Mouse (Mus musculus): ENCODE measurements at regions not wholly inside any gene's neighbourhood (a gene's known extent, or its start where the extent isn't known, plus 50 kb on each side); places are given as distances from the start of the nearest gene placed in this dataset.

- no peak overlapping the region for H3K4me2 ChIP-seq (replicated peaks; ENCODE audit: low read depth, low read length)
- 90% methylated on average over 4 of the region's 4 CpGs for WGBS
Observed at GRCm38 (mm10) chr15:96928692-96929091, 127.1 kb downstream of the Slc38a4 start.

DNA sequence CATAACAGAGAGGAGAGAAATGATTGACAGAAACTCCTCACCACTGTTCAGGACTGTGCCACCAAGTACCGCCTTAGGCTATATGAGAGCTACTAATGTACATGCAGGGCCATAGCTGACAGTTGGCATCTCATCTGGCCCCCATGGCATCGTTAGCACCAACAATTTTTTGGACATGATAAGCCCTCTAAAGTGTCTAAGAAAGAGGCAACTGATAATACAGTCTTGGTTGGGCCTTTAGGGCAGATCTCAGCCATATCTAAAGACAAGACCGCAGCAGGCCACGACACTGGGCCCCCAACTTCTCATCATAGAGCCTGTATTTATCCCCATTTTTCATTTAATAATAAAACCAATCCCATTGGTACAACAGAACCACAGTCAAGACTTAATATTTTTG is 128.1 kb downstream of the Slc38a4 start:
- WGBS, result 93% methylated on average over 4 of the region's 4 CpGs
- Histone ChIP-seq H3K4me2 (replicated peaks; ENCODE audit: low read depth, low read length) (no peak overlapping the region), H3K4me3 (ENCODE audit: low read depth, low read length) (no peak overlapping the region), H3K27ac (ENCODE audit: low read depth, low read length) (no peak overlapping the region), H3K9me3 (ENCODE audit: control insufficient read depth, low read length) (no peaks in the 10 kb centered on the region), H3K4me1 (replicated peaks; ENCODE audit: control insufficient read depth, insufficient read depth, low read length) (no peaks in the 10 kb centered on the region), H3K9ac (ENCODE audit: low read depth, low read length) (no peak overlapping the region), H3K27me3 (ENCODE audit: control insufficient read depth, insufficient read depth, low read length) (no peaks in the 10 kb centered on the region), H3K36me3 (ENCODE audit: control insufficient read depth, insufficient read depth, low read length) (no peaks in the 10 kb centered on the region)
- DNase-seq (ENCODE audit: low spot score), result no peak
- ATAC-seq (ENCODE audit: low FRiP score), result no peak

More at GRCm38 (mm10) chr15:96928692-96929091, 127.1 kb downstream of the Slc38a4 start:
- Histone ChIP-seq H3K9ac (ENCODE audit: low read depth, low read length) (no peak overlapping the region), H3K9me3 (ENCODE audit: control insufficient read depth, low read length) (no peaks in the 10 kb centered on the region), H3K27me3 (ENCODE audit: control insufficient read depth, insufficient read depth, low read length) (no peaks in the 10 kb centered on the region), H3K4me3 (ENCODE audit: low read depth, low read length) (no peak overlapping the region), H3K27ac (ENCODE audit: low read depth, low read length) (no peak overlapping the region), H3K4me1 (replicated peaks; ENCODE audit: control insufficient read depth, insufficient read depth, low read length) (no peaks in the 10 kb centered on the region), H3K36me3 (ENCODE audit: control insufficient read depth, insufficient read depth, low read length) (no peaks in the 10 kb centered on the region)
- ATAC-seq (ENCODE audit: low FRiP score) (no peak), DNase-seq (ENCODE audit: low spot score) (no peak)

GRCm38 (mm10) chr15:96926660-96927059 is 129.1 kb downstream of the Slc38a4 start:
- H3K4me2 ChIP-seq (replicated peaks; ENCODE audit: low read depth, low read length), result no peak overlapping the region

GRCm38 (mm10) chr15:96916586-96916985 is 139.2 kb downstream of the Slc38a4 start:
- 90% methylated on average over 7 of the region's 7 CpGs for WGBS
- Histone ChIP-seq H3K9me3 (ENCODE audit: control insufficient read depth, low read length) (no peaks in the 10 kb centered on the region), H3K36me3 (ENCODE audit: control insufficient read depth, insufficient read depth, low read length) (no peaks in the 10 kb centered on the region)

More at GRCm38 (mm10) chr15:96926660-96927059, 129.1 kb downstream of the Slc38a4 start:
- ATAC-seq (ENCODE audit: low FRiP score) (no peak), DNase-seq (ENCODE audit: low spot score) (no peak)
- H3K9me3 ChIP-seq (ENCODE audit: control insufficient read depth, low read length), result no peaks in the 10 kb centered on the region
- H3K36me3 ChIP-seq (ENCODE audit: control insufficient read depth, insufficient read depth, low read length), result no peaks in the 10 kb centered on the region
- no peaks in the 10 kb centered on the region for H3K27me3 ChIP-seq (ENCODE audit: control insufficient read depth, insufficient read depth, low read length)
- no peak overlapping the region for H3K27ac ChIP-seq (ENCODE audit: low read depth, low read length)
- 83% methylated on average over 1 of the region's 1 CpGs for WGBS
- H3K4me3 ChIP-seq (ENCODE audit: low read depth, low read length), result no peak overlapping the region
- no peak overlapping the region for H3K9ac ChIP-seq (ENCODE audit: low read depth, low read length)
- no peaks in the 10 kb centered on the region for H3K4me1 ChIP-seq (replicated peaks; ENCODE audit: control insufficient read depth, insufficient read depth, low read length)

DNA sequence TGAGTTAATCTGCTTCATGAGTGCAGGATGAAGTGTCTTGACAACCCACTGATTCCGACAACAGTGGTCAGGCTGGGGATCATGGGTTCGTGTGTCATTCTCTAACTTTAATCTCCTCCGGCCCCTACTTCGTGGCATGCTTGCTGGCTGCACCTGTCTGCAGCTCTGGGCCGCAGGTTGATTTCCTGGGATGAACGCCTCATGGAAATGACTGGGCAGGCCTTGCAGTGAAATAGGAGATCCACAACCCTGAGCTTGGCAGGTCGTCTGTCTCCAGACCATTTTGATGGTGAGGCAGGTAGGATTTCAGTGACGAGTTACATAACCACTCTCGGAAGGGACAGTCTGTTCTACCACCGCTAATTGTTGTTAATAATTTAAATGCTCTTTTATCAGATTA is 140.2 kb downstream of the Slc38a4 start:
- no peak overlapping the region for H3K4me3 ChIP-seq (ENCODE audit: low read depth, low read length)
- no peaks in the 10 kb centered on the region for H3K36me3 ChIP-seq (ENCODE audit: control insufficient read depth, insufficient read depth, low read length)
- H3K27me3 ChIP-seq (ENCODE audit: control insufficient read depth, insufficient read depth, low read length), result no peaks in the 10 kb centered on the region
- 82% methylated on average over 10 of the region's 10 CpGs for WGBS
- no peak overlapping the region for H3K4me2 ChIP-seq (replicated peaks; ENCODE audit: low read depth, low read length)
- H3K4me1 ChIP-seq (replicated peaks; ENCODE audit: control insufficient read depth, insufficient read depth, low read length), result no peaks in the 10 kb centered on the region
- H3K27ac ChIP-seq (ENCODE audit: low read depth, low read length), result no peak overlapping the region
- DNase-seq (ENCODE audit: low spot score) (no peak), ATAC-seq (ENCODE audit: low FRiP score) (no peak)
- H3K9ac ChIP-seq (ENCODE audit: low read depth, low read length), result no peak overlapping the region
- H3K9me3 ChIP-seq (ENCODE audit: control insufficient read depth, low read length), result no peaks in the 10 kb centered on the region

More at GRCm38 (mm10) chr15:96916586-96916985, 139.2 kb downstream of the Slc38a4 start:
- no peak for ATAC-seq (ENCODE audit: low FRiP score)
- Histone ChIP-seq H3K4me3 (ENCODE audit: low read depth, low read length) (no peak overlapping the region), H3K4me1 (replicated peaks; ENCODE audit: control insufficient read depth, insufficient read depth, low read length) (no peaks in the 10 kb centered on the region), H3K4me2 (replicated peaks; ENCODE audit: low read depth, low read length) (no peak overlapping the region), H3K27ac (ENCODE audit: low read depth, low read length) (no peak overlapping the region), H3K27me3 (ENCODE audit: control insufficient read depth, insufficient read depth, low read length) (no peaks in the 10 kb centered on the region), H3K9ac (ENCODE audit: low read depth, low read length) (no peak overlapping the region)
- no peak for DNase-seq (ENCODE audit: low spot score)

DNA sequence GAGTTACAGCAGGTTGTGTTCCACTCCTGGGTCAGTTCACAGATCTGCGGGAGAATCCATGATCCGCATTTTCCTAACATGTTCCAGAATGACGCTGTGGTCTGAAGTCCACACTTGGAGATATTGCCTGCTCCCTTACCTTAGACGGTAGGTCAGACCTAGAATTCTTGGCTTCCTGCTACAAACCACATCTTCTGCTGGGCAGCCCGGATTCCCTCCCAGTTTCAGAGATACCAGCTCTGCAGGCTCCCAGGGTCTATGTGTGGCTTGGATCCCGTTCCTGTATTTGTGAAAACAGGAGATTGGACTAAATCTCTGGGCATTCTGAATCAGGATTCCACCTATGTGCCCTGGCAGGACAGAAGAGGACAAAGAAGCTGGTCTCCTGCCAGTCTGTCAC is 140.8 kb downstream of the Slc38a4 start:
- no peak overlapping the region for H3K4me2 ChIP-seq (replicated peaks; ENCODE audit: low read depth, low read length)
- no peak overlapping the region for H3K4me3 ChIP-seq (ENCODE audit: low read depth, low read length)
- H3K27me3 ChIP-seq (ENCODE audit: control insufficient read depth, insufficient read depth, low read length), result no peaks in the 10 kb centered on the region
- ATAC-seq (ENCODE audit: low FRiP score) (no peak), DNase-seq (ENCODE audit: low spot score) (no peak)
- no peak overlapping the region for H3K27ac ChIP-seq (ENCODE audit: low read depth, low read length)
- H3K9ac ChIP-seq (ENCODE audit: low read depth, low read length), result no peak overlapping the region
- 92% methylated on average over 6 of the region's 6 CpGs for WGBS
- H3K36me3 ChIP-seq (ENCODE audit: control insufficient read depth, insufficient read depth, low read length), result no peaks in the 10 kb centered on the region
- no peaks in the 10 kb centered on the region for H3K9me3 ChIP-seq (ENCODE audit: control insufficient read depth, low read length)
- H3K4me1 ChIP-seq (replicated peaks; ENCODE audit: control insufficient read depth, insufficient read depth, low read length), result no peaks in the 10 kb centered on the region

DNA sequence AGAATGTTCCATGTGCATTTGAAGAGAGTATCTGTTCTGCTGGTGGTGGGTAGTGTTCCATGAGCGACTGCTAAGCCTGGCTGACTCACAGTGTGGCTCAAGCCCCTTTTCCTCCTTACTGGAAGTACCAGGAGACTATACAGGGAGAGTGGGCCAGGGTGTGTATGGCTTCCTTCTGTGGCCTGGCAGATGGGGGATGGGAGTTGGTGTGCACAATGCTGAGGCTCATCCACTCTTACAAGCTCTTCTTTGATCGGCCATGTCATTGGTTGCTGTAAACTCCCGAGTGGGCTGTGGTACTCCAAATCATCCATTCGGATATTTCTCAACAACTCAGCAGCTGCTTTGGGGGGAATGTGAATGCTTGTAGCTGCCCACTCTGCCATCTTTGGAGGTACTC is 150.2 kb downstream of the Slc38a4 start:
- DNase-seq (ENCODE audit: low spot score) (no peak), ATAC-seq (ENCODE audit: low FRiP score) (no peak)
- Histone ChIP-seq H3K27ac (ENCODE audit: low read depth, low read length) (no peak overlapping the region), H3K4me1 (replicated peaks; ENCODE audit: control insufficient read depth, insufficient read depth, low read length) (no peaks in the 10 kb centered on the region), H3K4me3 (ENCODE audit: low read depth, low read length) (no peak overlapping the region), H3K4me2 (replicated peaks; ENCODE audit: low read depth, low read length) (no peak overlapping the region), H3K36me3 (ENCODE audit: control insufficient read depth, insufficient read depth, low read length) (no peaks in the 10 kb centered on the region), H3K27me3 (ENCODE audit: control insufficient read depth, insufficient read depth, low read length) (no peaks in the 10 kb centered on the region), H3K9ac (ENCODE audit: low read depth, low read length) (no peak overlapping the region), H3K9me3 (ENCODE audit: control insufficient read depth, low read length) (no peaks in the 10 kb centered on the region)
- 92% methylated on average over 4 of the region's 4 CpGs for WGBS

GRCm38 (mm10) chr15:96903461-96903860 is 152.3 kb downstream of the Slc38a4 start:
- no peaks in the 10 kb centered on the region for H3K27me3 ChIP-seq (ENCODE audit: control insufficient read depth, insufficient read depth, low read length)
- no peak overlapping the region for H3K9ac ChIP-seq (ENCODE audit: low read depth, low read length)
- no peak overlapping the region for H3K27ac ChIP-seq (ENCODE audit: low read depth, low read length)
- no peak overlapping the region for H3K4me2 ChIP-seq (replicated peaks; ENCODE audit: low read depth, low read length)
- ATAC-seq (ENCODE audit: low FRiP score), result no peak
- no peaks in the 10 kb centered on the region for H3K4me1 ChIP-seq (replicated peaks; ENCODE audit: control insufficient read depth, insufficient read depth, low read length)
- H3K9me3 ChIP-seq (ENCODE audit: control insufficient read depth, low read length), result no peaks in the 10 kb centered on the region
- H3K4me3 ChIP-seq (ENCODE audit: low read depth, low read length), result no peak overlapping the region
- 91% methylated on average over 3 of the region's 3 CpGs for WGBS
- no peaks in the 10 kb centered on the region for H3K36me3 ChIP-seq (ENCODE audit: control insufficient read depth, insufficient read depth, low read length)
- no peak for DNase-seq (ENCODE audit: low spot score)

- 87% methylated on average over 8 of the region's 8 CpGs for WGBS
- Histone ChIP-seq H3K27me3 (ENCODE audit: control insufficient read depth, insufficient read depth, low read length) (no peaks in the 10 kb centered on the region), H3K27ac (ENCODE audit: low read depth, low read length) (no peak overlapping the region), H3K4me2 (replicated peaks; ENCODE audit: low read depth, low read length) (no peak overlapping the region), H3K4me3 (ENCODE audit: low read depth, low read length) (no peak overlapping the region), H3K9ac (ENCODE audit: low read depth, low read length) (no peak overlapping the region), H3K36me3 (ENCODE audit: control insufficient read depth, insufficient read depth, low read length) (no peaks in the 10 kb centered on the region), H3K9me3 (ENCODE audit: control insufficient read depth, low read length) (no peaks in the 10 kb centered on the region), H3K4me1 (replicated peaks; ENCODE audit: control insufficient read depth, insufficient read depth, low read length) (no peaks in the 10 kb centered on the region)
- no peak for ATAC-seq (ENCODE audit: low FRiP score)
- DNase-seq (ENCODE audit: low spot score), result no peak
Observed at GRCm38 (mm10) chr15:96902781-96903180, 153.0 kb downstream of the Slc38a4 start.
